Comparison of ENCODE assay signal across 10 mouse cellular contexts in genomic region chr12:109436852-109437251, GRCm38 (mm10). TPM values are rescaled to one million over a fixed set of nuclear protein-coding genes. Genes with fewer than 3 reads are reported as not detected.
DNase-seq lines count a peak whose midpoint lies in the region; ATAC-seq and TF ChIP-seq lines count a peak whose summit lies in the region.
"Had no signal": no experiment of that assay in that cellular context is flagged by ENCODE, and none has a peak within 500 bp of the region (broad histone marks: within the 10 kb centered on the region; RNA-seq: fewer than 3 reads in every experiment).

No protein-coding gene starts in this region.

- H3K36me3 ChIP-seq in forebrain, embryonic 11.5 days (ENCODE audit: control insufficient read depth, insufficient read depth, low read length) = no peaks in the 10 kb centered on the region
- H3K36me3 ChIP-seq in forebrain, postnatal 0 days (ENCODE audit: insufficient read depth) = no peaks in the 10 kb centered on the region
- no peaks in the 10 kb centered on the region for H3K36me3 ChIP-seq in lung, embryonic 16.5 days (ENCODE audit: control insufficient read depth, insufficient read depth, low read length)
- no peaks in the 10 kb centered on the region for H3K36me3 ChIP-seq in limb, embryonic 10.5 days
- H3K36me3 ChIP-seq in neural tube, embryonic 13.5 days = no peaks in the 10 kb centered on the region

- peak overlapping the region; percentile 37 for H3K9ac ChIP-seq in forebrain, embryonic 11.5 days (ENCODE audit: low read length)
- no peak overlapping the region for H3K9ac ChIP-seq in forebrain, postnatal 0 days
- no peak overlapping the region; the same call in 1 of the 2 replicates for H3K9ac ChIP-seq in lung, embryonic 16.5 days (ENCODE audit: low read length)
- H3K9ac ChIP-seq in neural tube, embryonic 13.5 days = peak overlapping the region; percentile 38; the same call in 1 of the 2 replicates

- ATAC-seq in forebrain, embryonic 11.5 days (replicated peaks; ENCODE audit: low FRiP score) = 0 out of 2 replicates have a peak, but pooled peaks have one; percentile 19
- ATAC-seq in forebrain, postnatal 0 days = no peak
- peak; percentile 26; the same call in 1 of the 2 replicates for ATAC-seq in lung, embryonic 16.5 days (ENCODE audit: low read depth)
- ATAC-seq in neural tube, embryonic 13.5 days (ENCODE audit: low read depth) = no peak

- H3K27ac ChIP-seq in forebrain, embryonic 11.5 days (ENCODE audit: low read depth, low read length) = no peak overlapping the region
- no peak overlapping the region for H3K27ac ChIP-seq in forebrain, postnatal 0 days (ENCODE audit: low read depth, low read length)
- H3K27ac ChIP-seq in lung, embryonic 16.5 days (ENCODE audit: low read length) = peak overlapping the region; percentile 28; the same call in 1 of the 2 replicates
- H3K27ac ChIP-seq in limb, embryonic 10.5 days = peak overlapping the region; percentile 78
- H3K27ac ChIP-seq in neural tube, embryonic 13.5 days (replicated peaks) = no peak overlapping the region

- no peak for TF ChIP-seq CTCF in forebrain, postnatal 0 days (IDR thresholded peaks at IDR 0.05; ENCODE audit: low read depth)

- H3K4me2 ChIP-seq in forebrain, embryonic 11.5 days (ENCODE audit: low read depth, low read length, severe bottlenecking) = no peak overlapping the region
- H3K4me2 ChIP-seq in forebrain, postnatal 0 days (ENCODE audit: low read depth) = no peak overlapping the region
- H3K4me2 ChIP-seq in lung, embryonic 16.5 days (ENCODE audit: low read depth, low read length) = no peak overlapping the region
- 0 out of 2 replicates have a peak overlapping the region, but pooled peaks have one; percentile 9 for H3K4me2 ChIP-seq in neural tube, embryonic 13.5 days

- WGBS in forebrain, embryonic 11.5 days = 16% methylated on average over 12 of the region's 12 CpGs
- WGBS in forebrain, postnatal 0 days = 38% methylated on average over 12 of the region's 12 CpGs
- WGBS in lung, embryonic 16.5 days = 33% methylated on average over 12 of the region's 12 CpGs
- 15% methylated on average over 12 of the region's 12 CpGs for WGBS in limb, embryonic 10.5 days
- 17% methylated on average over 12 of the region's 12 CpGs for WGBS in neural tube, embryonic 13.5 days

- peaks cover 23% of the 10 kb centered on the region for H3K4me1 ChIP-seq in forebrain, embryonic 11.5 days (replicated peaks; ENCODE audit: control insufficient read depth, insufficient read depth, low read length)
- H3K4me1 ChIP-seq in forebrain, postnatal 0 days (ENCODE audit: insufficient read depth) = no peaks in the 10 kb centered on the region
- H3K4me1 ChIP-seq in lung, embryonic 16.5 days (replicated peaks; ENCODE audit: control insufficient read depth, insufficient read depth, low read length) = peaks cover 53% of the 10 kb centered on the region
- peaks cover 57% of the 10 kb centered on the region for H3K4me1 ChIP-seq in limb, embryonic 10.5 days
- H3K4me1 ChIP-seq in neural tube, embryonic 13.5 days (replicated peaks) = peaks cover 54% of the 10 kb centered on the region

- H3K4me3 ChIP-seq in forebrain, embryonic 11.5 days (ENCODE audit: low read depth, low read length) = no peak overlapping the region
- no peak overlapping the region for H3K4me3 ChIP-seq in forebrain, postnatal 0 days (ENCODE audit: low read depth, low read length)
- no peak overlapping the region for H3K4me3 ChIP-seq in lung, embryonic 16.5 days (ENCODE audit: low read length)
- no peak overlapping the region for H3K4me3 ChIP-seq in limb, embryonic 10.5 days
- no peak overlapping the region for H3K4me3 ChIP-seq in neural tube, embryonic 13.5 days

- H3K27me3 ChIP-seq in forebrain, embryonic 11.5 days (ENCODE audit: control insufficient read depth, insufficient read depth, low read length) = no peaks in the 10 kb centered on the region; the same call in 1 of the 2 replicates
- H3K27me3 ChIP-seq in forebrain, postnatal 0 days (ENCODE audit: insufficient read depth, low read length) = peaks cover 9% of the 10 kb centered on the region
- H3K27me3 ChIP-seq in lung, embryonic 16.5 days (ENCODE audit: control insufficient read depth, insufficient read depth, low read depth, low read length) = no peaks in the 10 kb centered on the region
- peaks cover 27% of the 10 kb centered on the region for H3K27me3 ChIP-seq in limb, embryonic 10.5 days (ENCODE audit: low read depth, poor library complexity, severe bottlenecking)
- H3K27me3 ChIP-seq in neural tube, embryonic 13.5 days = peaks cover 18% of the 10 kb centered on the region

- DNase-seq in forebrain, embryonic 11.5 days (ENCODE audit: low spot score) = no peak
- DNase-seq in forebrain, postnatal 0 days = no peak
- no peak for DNase-seq in lung, adult 18-20 months
- no peak for DNase-seq in limb, embryonic 10.5 days (ENCODE audit: low spot score)
- DNase-seq in frontal cortex, postnatal 36 days (ENCODE audit: low spot score in 2 of 2) = no peak
- no peak for DNase-seq in cerebellum, adult 9-11 months
- DNase-seq: cerebellum, adult 11 months; thymus, adult 18-20 months had no signal

- no peaks in the 10 kb centered on the region for H3K9me3 ChIP-seq in forebrain, embryonic 11.5 days (ENCODE audit: control insufficient read depth, low read length)
- no peaks in the 10 kb centered on the region for H3K9me3 ChIP-seq in forebrain, postnatal 0 days (ENCODE audit: low read length)
- no peaks in the 10 kb centered on the region for H3K9me3 ChIP-seq in lung, embryonic 16.5 days (ENCODE audit: control insufficient read depth, low read length)
- no peaks in the 10 kb centered on the region for H3K9me3 ChIP-seq in limb, embryonic 10.5 days (replicated peaks)
- H3K9me3 ChIP-seq in neural tube, embryonic 13.5 days = no peaks in the 10 kb centered on the region

RNA-seq across cellular contexts. Expression of gene Dlk1, which starts 15.8 kb away (rescaled TPM):
- 169 and 191 TPM in 2 replicates for polyA plus RNA-seq in forebrain, embryonic 11.5 days (2014; fragmentation: Nextera tagmentation; extraction: Ambion mirVana)
- 16.5 and 35.8 TPM in 2 replicates for total RNA-seq in forebrain, postnatal 0 days (2014; rRNA removed)
- polyA plus RNA-seq in forebrain, postnatal 0 days (2015; fragmentation: Nextera tagmentation; extraction: Ambion mirVana) = 12.6 and 18.8 TPM in 2 replicates
- polyA plus RNA-seq in lung, embryonic 16.5 days (2015; fragmentation: Nextera tagmentation; extraction: Ambion mirVana) = 702 and 746 TPM in 2 replicates
- 106 and 159 TPM in 2 replicates for polyA plus RNA-seq in limb, embryonic 10.5 days (2016; fragmentation: Nextera tagmentation; extraction: Ambion mirVana)
- 77.7 and 96.5 TPM in 2 replicates for polyA plus RNA-seq in neural tube, embryonic 13.5 days (2015; fragmentation: Nextera tagmentation; extraction: Ambion mirVana)

Comparison
In these comparisons a context has a peak if more than half of its experiments do, and no peak if none do; other contexts are left out.
1. ATAC-seq: peak in forebrain, embryonic 11.5 days (single experiment) and lung, embryonic 16.5 days (single experiment); none in forebrain, postnatal 0 days (single experiment) and neural tube, embryonic 13.5 days (single experiment).
2. H3K9ac ChIP-seq: peak in forebrain, embryonic 11.5 days (single experiment) and neural tube, embryonic 13.5 days (single experiment); none in forebrain, postnatal 0 days (single experiment) and lung, embryonic 16.5 days (single experiment).
3. H3K27ac ChIP-seq: peak in lung, embryonic 16.5 days (single experiment) and limb, embryonic 10.5 days (single experiment); none in forebrain, embryonic 11.5 days (single experiment), forebrain, postnatal 0 days (single experiment) and neural tube, embryonic 13.5 days (single experiment).